Mouse (Mus musculus) liver, embryonic 14.5 days (tissue): ENCODE results near the gene Rhot2.

ENCODE experiments used
- CTCF ChIP-seq: IDR thresholded peaks from 2 replicates; pipeline ENCODE4 v1.5.1; 2016; ENCODE audit warnings: antibody characterized with exemption, low read depth, control low read depth
- EP300 ChIP-seq: IDR thresholded peaks from 2 replicates; pipeline ENCODE4 v1.6.1; 2016; ENCODE audit warnings: antibody characterized with exemption, low read depth

DNA sequence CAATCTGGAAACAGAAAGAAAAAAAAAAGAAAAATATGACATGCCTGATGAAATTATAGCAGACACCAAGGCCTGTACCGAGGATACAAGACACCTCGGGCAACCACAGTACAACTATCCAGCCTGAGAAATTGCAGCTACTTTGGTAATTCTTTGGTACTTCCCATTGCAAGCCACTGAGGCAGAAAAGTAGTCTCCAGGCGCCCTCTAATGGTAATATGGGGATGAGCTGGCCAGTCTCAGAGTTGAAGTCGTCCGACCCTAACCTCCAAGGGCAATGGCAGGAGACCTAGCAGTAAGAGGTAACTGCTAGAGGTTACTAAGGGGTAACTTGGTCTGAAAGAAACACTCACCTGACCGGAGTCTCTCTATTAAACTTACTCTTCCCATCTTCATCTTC, 43.6 kb downstream of the Rhot2 start:
- TF ChIP-seq CTCF: peak; percentile 86
- no peak for TF ChIP-seq EP300
